Mouse (Mus musculus) layer of hippocampus, adult 18-20 months (tissue): ENCODE measurements around the gene Atp9a. TPM values are rescaled to one million over a fixed set of nuclear protein-coding genes. Genes with fewer than 3 reads are reported as not detected.

ENCODE experiments used
- DNase-seq, 2 experiments: peaks; one replicate each; pipeline ENCODE4 v3.0.0; 2022; ENCODE audit warnings: low spot score in 2 of 2
- total RNA-seq, 2 experiments: library from RNA; stranded (reverse); gene quantifications; 2 replicates each; pipeline ENCODE4 v1.2.3; 2021

Atp9a gene
- total RNA-seq, 2 experiments from 2014 or later = 366 to 370 TPM

DNA sequence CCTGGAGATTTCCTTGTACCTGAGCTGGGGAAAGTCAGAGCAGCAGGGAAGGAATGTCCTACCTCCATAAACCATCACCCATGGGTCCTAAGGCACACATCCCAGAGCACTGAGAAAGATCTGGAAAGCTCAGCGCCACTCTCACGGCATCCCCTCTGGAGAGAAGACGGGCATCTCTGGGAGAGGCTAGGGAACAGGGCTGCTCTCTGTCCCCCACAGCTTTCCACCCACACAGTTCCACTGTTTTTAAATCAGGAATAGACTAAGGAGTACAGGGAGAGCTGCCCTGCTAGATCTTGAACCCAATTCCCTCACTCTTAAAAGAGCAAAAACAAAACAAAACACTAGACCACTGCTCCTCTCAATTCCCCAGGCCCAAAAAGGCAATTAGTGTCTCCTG, 57.5 kb downstream of the Atp9a start:
- no peak for DNase-seq

GRCm38 (mm10) chr2:168683520-168684150, 58.6 kb downstream of the Atp9a start:
- peak in 1 of 2 experiments; percentile 64 for DNase-seq

DNA sequence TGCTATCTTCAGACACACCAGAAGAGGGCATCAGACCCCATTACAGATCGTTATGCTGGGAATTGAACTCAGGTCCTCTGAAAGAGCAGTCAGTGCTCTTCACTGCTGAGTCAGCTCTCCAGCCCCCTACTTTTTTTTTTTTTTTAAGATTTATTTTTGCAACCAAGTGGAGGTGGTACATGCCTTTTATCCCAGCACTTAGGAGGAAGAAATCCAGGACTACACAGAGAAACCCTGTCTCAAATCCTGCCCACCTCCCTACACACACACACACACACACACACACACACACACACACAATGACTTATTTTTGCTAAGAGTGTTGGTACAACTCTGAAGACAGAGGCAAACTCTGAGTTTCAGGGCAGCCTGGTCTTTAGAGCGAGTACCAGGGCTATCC, 59.5 kb downstream of the Atp9a start:
- DNase-seq = no peak

DNA sequence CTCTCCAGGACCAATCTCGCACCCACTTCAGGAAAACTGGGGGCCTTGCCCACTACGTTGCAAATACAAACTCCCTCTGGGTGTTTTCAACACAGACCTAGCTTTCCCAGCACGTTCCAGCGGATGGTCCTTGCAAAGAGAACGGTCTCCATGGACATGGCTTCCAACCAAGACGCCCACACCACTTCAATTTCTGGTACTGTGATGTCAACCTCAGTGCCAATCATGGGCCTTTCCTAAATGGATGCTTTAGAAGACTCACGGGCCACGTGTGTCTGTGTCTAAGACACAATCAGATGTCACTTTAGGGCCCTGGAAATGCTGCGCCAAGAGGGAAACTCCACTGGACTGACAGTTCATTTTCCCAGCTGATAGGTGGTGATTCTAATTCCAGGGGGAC, 60.7 kb downstream of the Atp9a start:
- peak; percentile 52 to 63 for DNase-seq

- DNase-seq = no peak
Measured at GRCm38 (mm10) chr2:168679381-168680199, 62.6 kb downstream of the Atp9a start.

DNA sequence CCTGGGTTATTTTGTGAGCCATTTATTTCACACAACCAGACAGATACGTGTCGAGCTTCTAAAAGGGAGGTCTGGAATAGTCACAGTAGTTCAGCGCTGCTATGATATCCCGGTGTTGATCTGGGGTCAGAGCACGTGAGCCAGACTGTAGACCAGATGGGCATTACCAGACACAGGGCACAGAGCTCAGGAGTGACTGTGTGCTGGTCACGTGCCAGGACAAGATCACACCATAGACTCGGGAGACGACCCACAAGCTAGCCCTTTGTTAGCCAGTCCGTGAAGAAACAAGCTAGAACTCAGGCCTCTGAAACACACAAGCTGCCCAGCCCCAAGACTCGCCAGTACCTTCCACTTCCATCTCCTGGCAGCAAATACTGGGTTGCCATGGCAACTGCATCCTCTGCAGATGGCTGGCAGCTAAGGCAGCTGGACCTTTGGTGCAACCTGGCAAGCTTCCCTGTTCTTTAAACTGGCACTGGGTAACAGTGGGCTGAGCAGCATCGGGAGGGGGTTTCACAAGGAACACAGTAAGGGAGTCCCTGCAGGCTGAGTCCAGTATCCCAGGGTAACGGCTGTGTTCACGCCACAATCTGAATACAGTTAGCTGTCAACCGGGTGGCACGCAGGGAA, 63.4 kb downstream of the Atp9a start:
- peak; percentile 68 to 75 for DNase-seq

DNA sequence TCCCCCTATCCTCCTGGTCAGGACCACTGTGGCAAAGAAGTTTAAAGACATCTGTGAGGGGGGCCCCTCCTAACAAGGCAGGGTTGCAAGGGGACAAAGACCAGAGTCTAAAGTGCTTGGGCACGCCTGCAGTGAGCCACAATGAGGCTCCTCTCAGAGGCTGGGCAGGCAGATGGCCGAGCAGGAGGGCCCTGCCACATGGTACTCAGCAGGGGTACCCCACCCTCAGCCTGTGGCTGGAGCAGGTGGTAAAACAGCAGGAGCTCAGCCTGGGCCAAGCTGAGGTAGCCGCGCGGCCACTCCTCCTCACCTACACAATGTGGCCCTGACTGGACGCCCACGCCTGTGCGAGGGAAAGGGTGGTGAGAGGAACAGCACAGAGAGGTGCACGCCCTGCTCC, 64.6 kb downstream of the Atp9a start:
- no peak for DNase-seq

DNA sequence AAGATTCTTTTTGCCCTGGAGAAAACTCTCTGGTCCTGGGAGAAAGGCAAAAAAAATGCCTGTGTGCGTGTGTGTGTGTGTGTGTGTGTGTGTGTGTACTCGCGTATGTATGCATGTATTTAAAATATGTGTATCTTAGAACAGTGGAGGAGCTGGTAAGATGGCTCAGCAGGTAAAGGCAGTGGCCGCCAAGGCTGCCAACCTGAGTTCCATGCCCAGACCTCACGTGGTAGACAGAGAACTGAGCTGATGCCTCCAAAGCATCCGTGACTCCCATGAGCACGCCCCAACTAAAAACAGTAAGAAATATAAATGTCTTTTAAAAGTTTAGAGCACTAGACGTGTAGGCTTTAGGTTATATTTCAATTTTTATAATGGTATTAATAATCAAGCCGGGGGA, 70.5 kb downstream of the Atp9a start:
- DNase-seq = no peak

- no peak for DNase-seq
Measured at GRCm38 (mm10) chr2:168670241-168670640, 72.0 kb downstream of the Atp9a start.

GRCm38 (mm10) chr2:168669762-168670161, 72.4 kb downstream of the Atp9a start:
- peak in 1 of 2 experiments; percentile 54 for DNase-seq

GRCm38 (mm10) chr2:168667745-168668144, 74.5 kb downstream of the Atp9a start:
- DNase-seq = no peak

- no peak for DNase-seq
Measured at GRCm38 (mm10) chr2:168665680-168666079, 76.5 kb downstream of the Atp9a start.

DNA sequence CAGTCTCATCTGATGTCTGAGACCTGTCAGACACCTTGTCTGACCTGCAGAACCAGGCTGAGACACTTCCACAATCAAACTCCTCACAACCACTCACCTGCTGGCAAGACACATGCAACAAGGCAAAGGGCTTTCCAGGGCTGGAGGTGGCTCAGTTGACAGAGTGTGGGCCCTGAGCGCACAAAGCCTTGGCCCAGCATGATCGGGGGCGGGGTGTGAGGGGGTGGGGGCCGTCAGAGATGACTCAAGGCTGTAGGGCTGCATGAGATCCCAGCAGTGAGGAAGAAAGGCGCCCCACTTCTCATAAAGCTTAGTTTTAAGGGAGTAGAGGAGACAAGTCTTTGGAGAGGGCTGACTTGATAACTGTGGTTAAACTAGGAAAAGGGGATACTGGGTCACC, 78.5 kb downstream of the Atp9a start:
- no peak for DNase-seq

- DNase-seq = no peak
Measured at GRCm38 (mm10) chr2:168663216-168663615, 79.0 kb downstream of the Atp9a start.

GRCm38 (mm10) chr2:168661802-168662201, 80.4 kb downstream of the Atp9a start:
- DNase-seq = no peak

- no peak for DNase-seq
Measured at GRCm38 (mm10) chr2:168660344-168660743, 81.9 kb downstream of the Atp9a start.

GRCm38 (mm10) chr2:168658551-168658950, 83.7 kb downstream of the Atp9a start:
- no peak for DNase-seq

DNA sequence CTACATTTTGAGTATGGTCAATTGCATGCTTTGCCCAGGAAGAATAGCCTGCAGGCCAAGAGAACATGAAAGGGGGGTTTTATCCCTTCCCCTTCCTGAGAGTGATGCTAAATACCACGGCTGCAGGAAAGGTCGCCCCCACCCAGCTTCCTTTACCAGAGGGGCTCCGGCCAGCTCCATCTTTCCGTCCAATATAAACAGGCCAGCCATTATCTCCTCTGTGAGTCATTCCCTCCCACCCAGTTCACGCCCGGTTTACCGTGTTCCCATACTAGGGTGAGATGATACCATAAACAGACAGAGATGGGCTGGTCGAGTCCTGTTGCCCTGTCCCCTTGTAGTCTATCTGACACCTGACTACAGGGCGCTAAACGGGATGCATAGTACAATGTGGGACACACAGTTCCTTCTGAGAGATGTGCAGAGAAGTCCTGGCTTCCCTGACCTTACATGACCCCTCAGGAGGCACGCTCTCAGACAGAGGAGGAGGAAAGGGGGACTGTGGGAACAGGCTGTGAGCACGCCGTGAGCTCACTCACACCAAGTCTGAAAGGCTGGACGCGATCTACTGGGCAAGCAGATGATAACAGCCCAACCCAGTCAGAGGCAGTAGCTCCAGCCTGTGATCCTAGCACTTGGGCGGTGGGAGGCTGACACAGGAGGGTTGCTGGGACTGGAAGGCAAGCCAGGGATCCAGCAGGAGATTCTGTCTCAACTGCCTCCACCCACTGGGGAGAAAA, 85.5 kb downstream of the Atp9a start:
- no peak for DNase-seq

DNA sequence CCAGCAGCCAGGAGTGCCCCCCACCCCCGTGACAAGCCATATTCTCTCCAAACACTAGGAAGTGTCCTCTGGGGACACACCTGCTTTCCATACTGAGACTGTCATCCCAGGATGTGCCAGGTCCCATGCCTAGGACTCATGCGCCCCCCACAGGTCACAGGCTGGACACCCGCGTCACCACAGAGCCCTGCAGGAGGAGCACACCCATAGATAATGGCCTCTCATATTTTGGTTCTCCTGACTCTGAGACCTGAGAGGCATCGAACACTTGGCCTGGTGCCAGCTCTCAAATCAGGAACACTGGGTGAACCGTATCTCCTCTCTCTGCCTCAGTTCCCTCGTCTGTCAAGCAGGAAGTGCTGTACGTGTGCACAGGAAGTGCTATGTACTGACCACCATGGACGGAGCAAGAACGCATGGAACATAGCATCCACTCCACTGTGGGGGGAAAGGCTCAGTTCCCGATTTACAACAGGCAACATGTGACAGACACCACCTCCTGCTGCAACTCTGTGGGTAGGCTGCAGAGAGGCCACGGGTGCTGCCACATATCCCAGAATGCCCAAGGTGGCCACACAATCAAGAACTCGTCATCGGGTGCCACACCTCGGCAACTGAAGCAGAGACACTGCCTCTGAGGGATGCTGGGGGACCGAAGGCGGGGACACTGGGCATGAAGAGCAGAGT, 87.1 kb downstream of the Atp9a start:
- DNase-seq = peak in 1 of 2 experiments; percentile 28

DNA sequence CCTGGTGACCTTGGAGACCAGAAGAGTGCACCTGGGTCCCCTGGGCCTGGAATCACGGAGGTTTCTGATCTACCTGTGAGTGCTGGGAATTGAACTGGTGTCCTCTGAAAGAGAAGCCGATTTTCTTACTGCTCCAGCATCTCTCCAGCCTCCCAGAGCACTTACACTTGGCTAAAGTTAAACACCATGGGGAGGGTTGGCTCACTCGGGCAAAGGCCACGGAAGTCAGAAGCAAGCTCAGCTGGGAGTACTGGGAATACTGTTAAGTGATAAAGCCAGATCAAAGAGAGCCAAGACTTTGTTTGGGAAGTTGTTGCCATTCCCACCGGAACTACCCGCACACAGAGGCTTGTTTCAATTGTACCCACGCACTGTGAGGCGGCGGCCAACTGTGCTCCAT, 87.7 kb downstream of the Atp9a start:
- peak in 1 of 2 experiments; percentile 66 for DNase-seq

DNA sequence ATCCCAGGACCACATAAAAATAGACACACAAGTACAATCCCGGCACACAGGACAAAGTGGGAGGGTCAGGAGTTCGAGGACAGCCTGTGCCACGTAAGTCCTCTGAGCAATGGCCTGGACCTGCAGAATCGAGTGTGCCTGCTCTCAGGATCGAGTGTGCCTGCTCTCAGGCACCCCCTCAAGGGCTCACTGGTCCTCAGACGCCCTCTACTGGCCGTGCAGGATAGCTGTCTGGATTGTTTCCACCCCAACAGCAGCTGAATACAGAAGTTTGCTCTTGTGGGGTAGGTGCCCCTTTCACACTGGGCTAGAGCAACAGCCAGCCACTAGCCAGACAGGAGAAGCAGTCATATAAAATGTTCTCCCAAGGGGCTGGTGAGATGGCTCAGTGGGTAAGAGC, 90.5 kb downstream of the Atp9a start:
- no peak for DNase-seq
